10 mouse cellular contexts compared by ENCODE assay signal in genomic region chr10:121882461-121882860, GRCm38 (mm10).
A peak's percentile ranks its signal among the peaks of the same experiment; 100 is the strongest.
DNase-seq lines count a peak whose midpoint lies in the region; ATAC-seq and TF ChIP-seq lines count a peak whose summit lies in the region.
"Had no signal": no experiment of that assay in that cellular context is flagged by ENCODE, and none has a peak within 500 bp of the region (broad histone marks: within the 10 kb centered on the region; RNA-seq: fewer than 3 reads in every experiment).

No protein-coding gene starts in this region.

- no peaks in the 10 kb centered on the region for H3K36me3 ChIP-seq in hindbrain, embryonic 12.5 days
- no peaks in the 10 kb centered on the region for H3K36me3 ChIP-seq in midbrain, embryonic 16.5 days (ENCODE audit: control insufficient read depth, insufficient read depth, low read length)

- no peak for TF ChIP-seq CTCF in brain, embryonic 14.5 days (IDR thresholded peaks at IDR 0.05; ENCODE audit: borderline replicate concordance, extremely low read depth, insufficient read depth, insufficient read length)

- DNase-seq in Muller cell, postnatal 12 days (ENCODE audit: inconsistent ontology term), result peak; percentile 39
- DNase-seq in brain, embryonic 14.5 days (ENCODE audit: low read depth), result peak; percentile 76
- DNase-seq in lung, postnatal 25 days (ENCODE audit: low spot score), result no peak
- DNase-seq in adrenal gland, adult 2 months, result no peak
- DNase-seq: lung, embryonic 14.5 days; thymus, postnatal 25 days had no signal

- no peak overlapping the region for H3K9ac ChIP-seq in hindbrain, embryonic 12.5 days
- no peak overlapping the region for H3K9ac ChIP-seq in midbrain, embryonic 16.5 days (ENCODE audit: low read depth, low read length)
- H3K9ac ChIP-seq: lung, embryonic 14.5 days had no signal

- no peak overlapping the region for H3K4me3 ChIP-seq in hindbrain, embryonic 12.5 days
- no peak overlapping the region for H3K4me3 ChIP-seq in midbrain, embryonic 16.5 days (ENCODE audit: low read depth, low read length)

- H3K27ac ChIP-seq in hindbrain, embryonic 12.5 days, result peak overlapping the region; percentile 72
- H3K27ac ChIP-seq in midbrain, embryonic 16.5 days (ENCODE audit: low read length), result peak overlapping the region; percentile 10; the same call in 1 of the 2 replicates

- TF ChIP-seq POLR2A in brain, embryonic 14.5 days (IDR thresholded peaks at IDR 0.05; ENCODE audit: borderline replicate concordance, extremely low read depth, insufficient read depth, insufficient read length, poor library complexity, severe bottlenecking), result no peak

- WGBS in hindbrain, embryonic 12.5 days, result 28% methylated on average over 6 of the region's 6 CpGs
- WGBS in midbrain, embryonic 16.5 days, result 9% methylated on average over 6 of the region's 6 CpGs

- peak; percentile 73 for ATAC-seq in hindbrain, embryonic 12.5 days (ENCODE audit: low FRiP score)
- no peak for ATAC-seq in midbrain, embryonic 16.5 days
- ATAC-seq in megakaryocyte progenitor cell, adult 5-6 weeks (replicated peaks; ENCODE audit: poor library complexity), result no peak
- ATAC-seq: intestine, postnatal 0 days had no signal

- H3K9me3 ChIP-seq in hindbrain, embryonic 12.5 days (replicated peaks), result no peaks in the 10 kb centered on the region
- H3K9me3 ChIP-seq in midbrain, embryonic 16.5 days (replicated peaks; ENCODE audit: control insufficient read depth, low read length, poor library complexity, severe bottlenecking), result no peaks in the 10 kb centered on the region

- H3K4me1 ChIP-seq in hindbrain, embryonic 12.5 days, result peaks cover 42% of the 10 kb centered on the region
- H3K4me1 ChIP-seq in midbrain, embryonic 16.5 days (ENCODE audit: control insufficient read depth, insufficient read depth, low read length), result peaks cover 41% of the 10 kb centered on the region

- no peaks in the 10 kb centered on the region for H3K27me3 ChIP-seq in hindbrain, embryonic 12.5 days
- no peaks in the 10 kb centered on the region for H3K27me3 ChIP-seq in midbrain, embryonic 16.5 days (ENCODE audit: control insufficient read depth, insufficient read depth, low read depth, low read length)

- no peak overlapping the region for H3K4me2 ChIP-seq in hindbrain, embryonic 12.5 days (replicated peaks)
- no peak overlapping the region for H3K4me2 ChIP-seq in midbrain, embryonic 16.5 days (ENCODE audit: low read length)
- H3K4me2 ChIP-seq: lung, embryonic 14.5 days had no signal

Comparison
In these comparisons a context has a peak if more than half of its experiments do, and no peak if none do; other contexts are left out.
1. DNase-seq: peak in Muller cell, postnatal 12 days (single experiment) and brain, embryonic 14.5 days (single experiment); none in lung, postnatal 25 days (single experiment) and adrenal gland, adult 2 months (single experiment).